Mouse (Mus musculus) bone marrow macrophage, adult 2 months (primary cell): ENCODE results near the gene Zfp444.

Experiments used
- CTCF ChIP-seq: IDR thresholded peaks from 2 replicates; pipeline ENCODE4 v1.5.1; 2012; ENCODE audit warnings: low read depth, mild to moderate bottlenecking, low read length, moderate library complexity
- POLR2A ChIP-seq: IDR thresholded peaks from 2 replicates; pipeline ENCODE4 v1.6.1; 2012; ENCODE audit warnings: mild to moderate bottlenecking, low read depth, low read length, borderline replicate concordance

DNA sequence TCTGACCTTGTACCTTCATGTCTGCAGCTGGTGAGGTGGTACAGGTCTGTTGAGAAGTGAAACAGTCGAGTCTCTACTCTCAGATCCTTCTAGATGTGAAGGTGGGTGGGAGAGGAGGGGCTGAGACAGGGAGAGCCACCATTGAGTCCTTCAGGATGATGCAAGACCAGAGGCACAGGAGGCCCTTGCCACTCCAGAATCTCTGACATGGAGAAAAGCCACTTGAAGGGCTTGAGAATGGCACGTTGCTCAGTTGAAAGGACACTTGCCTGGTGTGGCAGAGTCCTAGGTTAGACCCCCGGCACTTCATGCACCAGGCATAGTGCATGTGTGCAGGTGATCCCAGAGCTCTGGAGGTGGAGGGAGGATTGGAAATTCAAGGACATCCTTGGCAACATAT lies 10.5 kb upstream of the Zfp444 start:
- TF ChIP-seq POLR2A: no peak
- TF ChIP-seq CTCF: no peak
